Mouse (Mus musculus) right cerebral cortex, postnatal 4 days (tissue): ENCODE results near the gene Dnah1.

Experiments
- DNase-seq: peaks from one replicate; pipeline ENCODE4 v3.0.0-alpha.2; 2022

The Dnah1 gene

GRCm38 (mm10) chr14:31323849-31324792 is at the start of gene Dnah1:
Gene Dnah1, minus strand, starts transcription at chr14:31323896.
- peak; percentile 34 for DNase-seq

- DNase-seq, result no peak
Measured at GRCm38 (mm10) chr14:31369377-31369776, 45.7 kb upstream of the Dnah1 start.

- DNase-seq, result no peak
Measured at GRCm38 (mm10) chr14:31367951-31368350, 44.3 kb upstream of the Dnah1 start.

GRCm38 (mm10) chr14:31365350-31365749 is 41.7 kb upstream of the Dnah1 start:
- DNase-seq, result peak; percentile 75

GRCm38 (mm10) chr14:31364589-31364988 is 40.9 kb upstream of the Dnah1 start:
- DNase-seq, result no peak

- DNase-seq, result no peak
Measured at GRCm38 (mm10) chr14:31362236-31362635, 38.5 kb upstream of the Dnah1 start.

GRCm38 (mm10) chr14:31345367-31345766 is 21.7 kb upstream of the Dnah1 start:
- DNase-seq, result no peak

- no peak for DNase-seq
Measured at GRCm38 (mm10) chr14:31343241-31343640, 19.5 kb upstream of the Dnah1 start.

GRCm38 (mm10) chr14:31337947-31338346 is 14.3 kb upstream of the Dnah1 start:
- no peak for DNase-seq

- DNase-seq, result no peak
Measured at GRCm38 (mm10) chr14:31337406-31337805, 13.7 kb upstream of the Dnah1 start.

- peak; percentile 100 for DNase-seq
Measured at GRCm38 (mm10) chr14:31336369-31337155, 12.9 kb upstream of the Dnah1 start, which contains the start of gene Capn7. Gene Capn7, plus strand, starts transcription at chr14:31336638.

GRCm38 (mm10) chr14:31335765-31336164 is 12.1 kb upstream of the Dnah1 start:
- no peak for DNase-seq

GRCm38 (mm10) chr14:31330957-31331356 is 7.3 kb upstream of the Dnah1 start:
- no peak for DNase-seq

GRCm38 (mm10) chr14:31329741-31330140 is 6.0 kb upstream of the Dnah1 start:
- no peak for DNase-seq

- no peak for DNase-seq
Measured at GRCm38 (mm10) chr14:31327681-31328080, 4.0 kb upstream of the Dnah1 start.

GRCm38 (mm10) chr14:31327196-31327595 is 3.5 kb upstream of the Dnah1 start:
- no peak for DNase-seq

GRCm38 (mm10) chr14:31326770-31327169 is 3.1 kb upstream of the Dnah1 start:
- DNase-seq, result no peak

GRCm38 (mm10) chr14:31325551-31325950 is 1.9 kb upstream of the Dnah1 start:
- DNase-seq, result no peak

- DNase-seq, result no peak
Measured at GRCm38 (mm10) chr14:31324851-31325250, 1.2 kb upstream of the Dnah1 start.

GRCm38 (mm10) chr14:31323189-31323588 is 507 bp downstream of the Dnah1 start:
- DNase-seq, result no peak

- DNase-seq, result no peak
Measured at GRCm38 (mm10) chr14:31322191-31322590, 1.5 kb downstream of the Dnah1 start.

GRCm38 (mm10) chr14:31321181-31321580 is 2.5 kb downstream of the Dnah1 start:
- no peak for DNase-seq

- DNase-seq, result no peak
Measured at GRCm38 (mm10) chr14:31319546-31319945, 4.2 kb downstream of the Dnah1 start.

- DNase-seq, result no peak
Measured at GRCm38 (mm10) chr14:31317754-31318153, 5.9 kb downstream of the Dnah1 start.
